Mouse (Mus musculus): ENCODE results near the gene Ppp1ca. TPM values are rescaled to one million over a fixed set of nuclear protein-coding genes. Genes with fewer than 3 reads are reported as not detected.

Ppp1ca gene
- polyA plus RNA-seq, 1 experiment from 2014 or later: 709 TPM

DNA sequence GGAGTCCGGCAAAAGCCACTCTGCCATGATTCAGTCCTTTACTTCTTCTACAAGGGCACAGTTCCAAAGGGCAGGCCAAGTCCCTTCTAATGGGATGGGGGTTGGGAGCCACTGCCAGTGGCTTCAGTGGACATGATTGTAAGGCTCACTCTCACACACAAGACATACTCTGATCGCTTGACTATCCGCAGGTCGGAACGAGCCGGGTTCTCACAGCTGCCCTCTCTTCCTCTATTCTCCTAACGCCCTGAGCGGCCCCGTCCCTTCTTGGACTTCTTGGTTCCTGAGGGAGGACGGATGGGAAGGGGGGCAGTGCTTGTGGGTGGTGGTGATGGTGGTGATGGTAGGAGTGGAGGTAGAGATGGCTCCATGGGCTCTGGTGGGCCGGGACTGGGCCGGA lies 35.1 kb upstream of the Ppp1ca start:
- Histone ChIP-seq H3K36me3 (replicated peaks) (peaks cover 73% of the 10 kb centered on the region), H3K4me2 (no peak overlapping the region), H3K27me3 (no peaks in the 10 kb centered on the region), H3K27ac (no peak overlapping the region), H3K9me3 (no peaks in the 10 kb centered on the region), H3K4me3 (replicated peaks) (no peak overlapping the region), H3K4me1 (0 out of 2 replicates have a peak, but pooled peaks cover 5% of the 10 kb centered on the region), H3K9ac (no peak overlapping the region)
- ATAC-seq (ENCODE audit: low FRiP score): no peak
- WGBS: 91% methylated on average over 12 of the region's 12 CpGs

DNA sequence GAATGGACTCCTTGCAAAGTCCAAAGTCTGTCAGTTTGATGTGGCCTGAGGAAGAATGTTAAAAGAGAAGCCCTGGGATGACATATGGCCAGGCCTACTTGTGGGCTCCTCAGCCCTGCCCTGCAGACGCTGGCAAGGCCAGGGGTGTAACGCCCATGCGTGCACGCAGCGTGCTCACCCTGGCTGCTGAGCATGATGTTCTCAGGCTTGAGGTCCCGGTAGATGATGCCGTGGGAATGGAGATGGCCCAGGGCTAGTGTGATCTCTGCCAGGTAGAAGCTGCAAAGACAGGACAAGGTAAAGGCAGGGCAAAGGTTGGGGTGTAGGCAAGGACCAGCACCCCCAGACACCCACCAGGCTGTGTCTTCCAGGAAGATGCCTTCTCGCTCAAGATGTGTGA lies 32.8 kb upstream of the Ppp1ca start:
- Histone ChIP-seq H3K9ac (no peak overlapping the region), H3K4me1 (peaks cover 19% of the 10 kb centered on the region), H3K27me3 (no peaks in the 10 kb centered on the region), H3K36me3 (replicated peaks) (peaks cover 58% of the 10 kb centered on the region), H3K4me2 (no peak overlapping the region), H3K9me3 (no peaks in the 10 kb centered on the region), H3K27ac (no peak overlapping the region), H3K4me3 (replicated peaks) (no peak overlapping the region)
- ATAC-seq (ENCODE audit: low FRiP score): no peak
- WGBS: 96% methylated on average over 8 of the region's 8 CpGs

DNA sequence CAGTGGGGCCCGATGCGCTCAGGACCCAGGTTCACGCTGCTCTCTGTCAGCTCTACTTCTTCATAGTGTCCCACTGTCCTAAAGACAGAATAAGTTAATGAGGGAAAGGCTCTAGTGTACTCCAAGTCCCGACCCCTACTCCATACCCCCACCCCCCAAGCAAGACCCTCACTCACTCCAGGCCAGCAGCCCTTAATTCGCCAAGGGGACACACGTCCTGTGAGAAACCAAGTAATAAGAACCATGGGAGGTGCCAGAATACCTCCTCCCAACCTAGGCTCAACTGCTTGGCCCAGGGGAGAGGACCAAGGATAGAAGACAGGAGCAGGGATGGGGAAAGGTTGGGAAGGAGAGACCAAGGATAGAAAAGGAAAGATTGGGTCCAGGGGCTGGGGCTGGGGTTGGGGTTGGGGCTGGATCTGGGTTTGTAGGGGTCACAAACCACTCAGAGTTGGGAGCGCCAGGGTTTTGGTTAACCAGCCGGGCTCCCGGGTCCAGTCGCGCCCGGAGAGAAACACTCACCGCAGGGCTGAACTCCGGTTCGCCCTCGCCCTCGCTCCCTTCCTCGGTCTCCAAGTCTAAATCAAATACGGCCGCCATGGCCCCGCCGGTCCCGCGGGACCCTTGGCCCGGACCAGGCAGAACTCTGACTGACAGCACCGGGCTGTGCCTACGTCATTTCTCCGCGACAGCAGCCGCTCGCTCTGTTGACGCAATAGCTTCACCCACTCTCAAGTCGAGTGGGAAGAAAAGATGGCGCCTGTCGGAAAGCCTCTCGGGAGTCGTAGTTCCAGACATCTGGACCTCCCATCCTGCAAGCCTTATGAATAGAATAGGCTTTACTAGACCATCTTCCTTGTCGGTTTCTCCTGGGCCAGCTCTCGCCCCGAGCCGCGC lies 29.0 kb upstream of the Ppp1ca start, which contains the start of gene Rps6kb2:
Gene Rps6kb2 (minus strand): TSS at position 709 of the 897 bp plus-strand sequence.
- peak within 1 kb of the TSS; percentile 78 for H3K4me3 ChIP-seq (replicated peaks)
- WGBS: 7% methylated on average over 42 of the region's 42 CpGs
- H3K9me3 ChIP-seq: no peaks in the 10 kb centered on the region
- H3K36me3 ChIP-seq (replicated peaks): peaks cover 35% of the 10 kb centered on the region
- H3K27ac ChIP-seq: peak within 1 kb of the TSS; percentile 61
- no peaks in the 10 kb centered on the region for H3K27me3 ChIP-seq
- H3K4me2 ChIP-seq: peak within 1 kb of the TSS; percentile 93
- H3K9ac ChIP-seq: peak within 1 kb of the TSS; percentile 74
- peaks cover 14% of the 10 kb centered on the region for H3K4me1 ChIP-seq
- peak; percentile 93 for ATAC-seq (ENCODE audit: low FRiP score)

DNA sequence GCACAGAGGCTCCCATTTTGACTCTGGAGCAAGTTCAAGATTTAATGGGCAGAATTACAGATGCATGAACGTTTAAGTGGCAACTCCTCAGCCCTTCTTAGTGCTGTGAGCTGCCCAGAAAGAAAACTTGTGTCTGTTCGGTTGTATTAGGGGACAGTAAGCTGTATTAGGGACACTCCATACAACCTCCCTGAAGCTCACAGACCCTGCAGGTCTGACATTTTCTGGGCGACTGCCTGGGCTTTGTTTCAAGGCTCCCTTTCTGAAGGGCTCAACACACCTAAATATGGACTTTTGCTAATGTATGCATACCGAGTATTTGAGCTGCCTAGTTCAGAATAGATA lies 28.4 kb upstream of the Ppp1ca start:
- Histone ChIP-seq H3K4me3 (replicated peaks) (peak overlapping the region; percentile 78), H3K27me3 (no peaks in the 10 kb centered on the region), H3K27ac (peak overlapping the region; percentile 61), H3K9me3 (no peaks in the 10 kb centered on the region), H3K36me3 (replicated peaks) (peaks cover 28% of the 10 kb centered on the region), H3K4me1 (peaks cover 14% of the 10 kb centered on the region), H3K4me2 (peak overlapping the region; percentile 93), H3K9ac (peak overlapping the region; percentile 74)
- 36% methylated on average over 4 of the region's 4 CpGs for WGBS
- peak; percentile 34 for ATAC-seq (ENCODE audit: low FRiP score)

DNA sequence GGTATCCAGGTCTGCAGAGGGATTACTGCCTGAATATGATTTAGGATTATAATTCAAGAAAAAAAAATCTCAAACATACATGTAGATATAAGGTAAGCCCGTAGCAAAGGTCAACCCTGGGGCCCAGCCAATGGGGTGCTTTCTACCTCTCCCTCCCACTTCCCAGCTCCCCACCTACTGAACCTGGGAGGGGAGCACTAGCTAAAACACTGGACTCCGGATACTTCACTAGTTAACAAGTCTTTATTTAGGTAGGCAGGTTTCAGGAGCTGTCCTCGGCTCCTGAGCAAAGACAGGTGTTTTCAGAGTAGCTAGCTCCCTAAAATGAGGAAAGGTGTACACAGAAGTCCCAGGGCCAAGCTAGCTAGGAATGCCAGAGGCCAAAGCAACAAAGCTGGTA lies 27.8 kb upstream of the Ppp1ca start:
- H3K36me3 ChIP-seq (replicated peaks): peaks cover 23% of the 10 kb centered on the region
- 83% methylated on average over 3 of the region's 3 CpGs for WGBS
- H3K4me2 ChIP-seq: no peak overlapping the region
- no peak overlapping the region for H3K9ac ChIP-seq
- H3K27ac ChIP-seq: no peak overlapping the region
- no peak overlapping the region for H3K4me3 ChIP-seq (replicated peaks)
- peaks cover 14% of the 10 kb centered on the region for H3K4me1 ChIP-seq
- no peaks in the 10 kb centered on the region for H3K9me3 ChIP-seq
- ATAC-seq (ENCODE audit: low FRiP score): no peak
- H3K27me3 ChIP-seq: no peaks in the 10 kb centered on the region

DNA sequence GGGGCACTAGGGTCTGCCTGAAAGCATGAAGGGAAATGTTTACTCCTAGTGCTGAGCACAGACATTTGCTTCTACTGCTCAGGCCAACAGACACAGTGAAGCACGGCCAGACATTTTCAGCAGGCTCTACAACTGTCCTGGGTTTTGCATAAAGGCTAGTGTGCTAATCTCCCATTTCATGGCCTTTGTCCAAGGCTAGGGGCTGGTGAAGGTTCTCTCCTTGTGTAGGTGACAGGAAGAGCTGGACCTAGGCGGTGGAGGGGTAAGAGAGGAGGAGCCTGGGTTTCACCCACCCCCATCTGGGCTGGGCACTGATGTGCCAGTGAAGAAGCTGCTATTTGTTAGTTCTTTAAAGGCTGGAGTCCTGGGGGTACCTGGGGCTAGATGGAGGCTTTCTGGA lies 27.1 kb upstream of the Ppp1ca start:
- Histone ChIP-seq H3K9ac (no peak overlapping the region), H3K4me2 (no peak overlapping the region), H3K9me3 (no peaks in the 10 kb centered on the region), H3K27ac (no peak overlapping the region), H3K4me1 (peaks cover 15% of the 10 kb centered on the region), H3K36me3 (replicated peaks) (peaks cover 16% of the 10 kb centered on the region), H3K27me3 (no peaks in the 10 kb centered on the region), H3K4me3 (replicated peaks) (no peak overlapping the region)
- whole genome bisulfite sequencing: 64% methylated on average over 2 of the region's 2 CpGs
- no peak for ATAC-seq (ENCODE audit: low FRiP score)

DNA sequence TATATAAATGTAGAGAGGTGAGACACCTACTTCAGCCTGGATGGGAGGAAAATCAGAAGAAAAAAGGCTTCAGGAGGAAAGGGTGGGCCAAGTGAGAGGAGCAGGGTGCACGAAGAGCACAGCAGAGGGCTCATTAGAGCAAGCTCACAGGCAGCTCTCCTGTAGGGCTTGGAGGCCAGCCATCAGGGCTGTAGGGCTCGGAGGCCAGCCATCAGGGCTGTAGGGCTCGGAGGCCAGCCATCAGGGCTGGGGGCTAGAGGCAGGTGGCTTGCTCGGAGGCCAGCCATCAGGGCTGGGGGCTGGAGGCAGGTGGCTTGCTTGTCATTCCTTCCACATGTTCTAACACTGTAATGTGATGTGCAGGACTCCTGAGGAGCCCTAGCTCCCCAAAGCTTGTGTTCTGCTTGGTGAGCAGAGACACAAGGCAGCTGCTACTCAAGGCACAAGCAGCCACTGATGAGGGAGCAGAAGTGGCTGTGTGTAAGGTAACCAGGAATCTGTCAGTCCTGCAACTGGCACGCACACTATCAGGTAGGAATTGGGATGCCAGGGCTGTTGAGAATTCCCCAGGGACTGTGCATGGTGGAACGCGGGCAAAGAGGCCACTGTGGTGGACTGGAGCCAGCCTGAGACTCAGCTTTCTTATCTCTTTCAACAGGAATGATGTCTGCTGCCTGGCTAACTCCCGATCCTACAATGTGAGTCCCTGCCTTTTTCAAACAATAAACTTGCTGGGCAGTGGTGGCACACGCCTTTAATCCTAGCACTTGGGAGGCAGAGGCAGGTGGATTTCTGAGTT lies 25.0 kb upstream of the Ppp1ca start:
- H3K9ac ChIP-seq: no peak overlapping the region
- peaks cover 21% of the 10 kb centered on the region for H3K4me1 ChIP-seq
- no peak for ATAC-seq (ENCODE audit: low FRiP score)
- no peak overlapping the region for H3K4me3 ChIP-seq (replicated peaks)
- no peaks in the 10 kb centered on the region for H3K9me3 ChIP-seq
- no peak overlapping the region for H3K27ac ChIP-seq
- WGBS: 77% methylated on average over 9 of the region's 9 CpGs
- H3K27me3 ChIP-seq: 0 out of 2 replicates have a peak, but pooled peaks cover 5% of the 10 kb centered on the region
- no peak overlapping the region for H3K4me2 ChIP-seq
- H3K36me3 ChIP-seq (replicated peaks): peaks cover under 1% of the 10 kb centered on the region; the same call in 1 of the 2 replicates

DNA sequence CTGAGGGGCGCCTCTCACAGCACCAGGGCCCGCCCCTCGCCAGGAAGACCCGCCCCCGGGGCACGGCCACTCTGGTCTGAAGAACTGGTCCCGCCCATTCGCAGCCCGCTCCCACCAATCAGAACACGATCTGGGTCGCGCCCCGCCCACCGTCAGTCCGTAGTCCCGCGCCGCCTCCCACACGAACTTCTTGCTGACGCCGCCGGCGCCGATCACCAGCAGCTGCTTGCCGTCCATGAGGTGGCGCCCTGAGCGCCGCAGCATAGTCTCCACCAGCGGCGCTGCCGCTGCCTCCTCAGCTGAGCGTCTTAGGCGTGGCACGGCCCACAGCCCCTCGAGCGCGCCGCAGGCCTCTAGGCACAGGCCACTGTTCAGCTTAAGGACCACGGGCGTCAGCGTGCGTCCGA lies 22.5 kb upstream of the Ppp1ca start:
- no peaks in the 10 kb centered on the region for H3K36me3 ChIP-seq (replicated peaks)
- H3K9me3 ChIP-seq: no peaks in the 10 kb centered on the region
- peak overlapping the region; percentile 80 for H3K4me2 ChIP-seq
- H3K4me1 ChIP-seq: peaks cover 8% of the 10 kb centered on the region
- H3K27ac ChIP-seq: peak overlapping the region; percentile 88
- peak overlapping the region; percentile 84 for H3K9ac ChIP-seq
- H3K27me3 ChIP-seq: 0 out of 2 replicates have a peak, but pooled peaks cover 5% of the 10 kb centered on the region
- peak; percentile 97 for ATAC-seq (ENCODE audit: low FRiP score)
- peak overlapping the region; percentile 43 for H3K4me3 ChIP-seq (replicated peaks)
- under 1% methylated on average over 40 of the region's 43 CpGs for WGBS

DNA sequence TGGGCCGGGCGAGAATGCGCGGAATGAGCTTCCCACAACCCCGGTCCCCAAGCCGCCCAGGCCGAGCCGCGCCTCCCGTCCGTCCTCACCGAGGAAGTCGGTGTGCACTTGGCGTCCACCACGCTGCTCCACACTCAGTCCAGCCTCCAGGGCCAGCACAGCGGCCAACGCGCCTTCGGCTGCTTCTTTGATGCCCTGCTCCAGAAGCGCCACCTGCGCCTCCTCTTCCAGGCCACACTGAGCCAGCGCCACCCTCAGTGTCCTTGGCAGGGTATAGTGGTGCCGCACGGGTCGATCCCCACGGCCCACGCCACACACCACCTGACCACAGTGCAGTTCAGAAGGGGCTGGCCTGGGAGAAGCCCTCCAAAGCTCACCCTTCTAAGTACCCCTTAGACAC lies 22.1 kb upstream of the Ppp1ca start:
- H3K4me2 ChIP-seq: peak overlapping the region; percentile 80
- H3K4me1 ChIP-seq: peaks cover 8% of the 10 kb centered on the region
- H3K27ac ChIP-seq: peak overlapping the region; percentile 88
- H3K9ac ChIP-seq: peak overlapping the region; percentile 84
- 9% methylated on average over 27 of the region's 27 CpGs for WGBS
- 0 out of 2 replicates have a peak, but pooled peaks cover 5% of the 10 kb centered on the region for H3K27me3 ChIP-seq
- H3K36me3 ChIP-seq (replicated peaks): no peaks in the 10 kb centered on the region
- H3K9me3 ChIP-seq: no peaks in the 10 kb centered on the region
- ATAC-seq (ENCODE audit: low FRiP score): peak; percentile 56
- H3K4me3 ChIP-seq (replicated peaks): peak overlapping the region; percentile 43

DNA sequence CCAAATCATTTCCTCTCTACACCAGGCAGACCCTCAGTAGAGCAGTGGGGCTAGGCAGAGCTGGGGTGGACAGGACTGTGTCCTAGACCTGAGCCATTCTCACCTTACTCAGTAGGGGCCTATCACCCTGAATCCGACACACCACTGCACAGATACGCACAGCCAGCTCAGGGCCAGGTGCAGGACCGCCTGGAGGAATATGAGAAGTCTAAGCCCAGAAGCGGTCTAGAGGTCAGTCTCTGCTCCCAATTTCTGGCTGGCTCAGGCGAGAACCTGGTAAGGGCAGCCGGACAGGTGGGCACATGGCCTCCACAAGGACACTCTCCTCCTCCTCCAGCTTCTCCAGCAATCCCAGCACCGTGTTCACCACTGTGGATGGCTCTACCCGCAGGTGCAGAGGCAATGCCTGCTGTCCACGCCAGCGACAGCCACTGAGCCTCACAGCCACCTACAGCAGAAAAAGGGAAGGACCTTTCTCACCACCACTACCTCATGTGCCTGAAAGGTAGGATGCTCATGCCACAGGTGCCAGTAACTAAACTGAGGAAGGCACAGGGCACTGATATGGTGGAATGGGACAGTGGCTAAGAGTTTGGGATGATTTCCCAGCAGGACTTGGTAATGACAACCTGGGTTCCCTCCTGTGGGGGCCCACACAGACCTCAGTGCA lies 21.0 kb upstream of the Ppp1ca start:
- no peak for ATAC-seq (ENCODE audit: low FRiP score)

DNA sequence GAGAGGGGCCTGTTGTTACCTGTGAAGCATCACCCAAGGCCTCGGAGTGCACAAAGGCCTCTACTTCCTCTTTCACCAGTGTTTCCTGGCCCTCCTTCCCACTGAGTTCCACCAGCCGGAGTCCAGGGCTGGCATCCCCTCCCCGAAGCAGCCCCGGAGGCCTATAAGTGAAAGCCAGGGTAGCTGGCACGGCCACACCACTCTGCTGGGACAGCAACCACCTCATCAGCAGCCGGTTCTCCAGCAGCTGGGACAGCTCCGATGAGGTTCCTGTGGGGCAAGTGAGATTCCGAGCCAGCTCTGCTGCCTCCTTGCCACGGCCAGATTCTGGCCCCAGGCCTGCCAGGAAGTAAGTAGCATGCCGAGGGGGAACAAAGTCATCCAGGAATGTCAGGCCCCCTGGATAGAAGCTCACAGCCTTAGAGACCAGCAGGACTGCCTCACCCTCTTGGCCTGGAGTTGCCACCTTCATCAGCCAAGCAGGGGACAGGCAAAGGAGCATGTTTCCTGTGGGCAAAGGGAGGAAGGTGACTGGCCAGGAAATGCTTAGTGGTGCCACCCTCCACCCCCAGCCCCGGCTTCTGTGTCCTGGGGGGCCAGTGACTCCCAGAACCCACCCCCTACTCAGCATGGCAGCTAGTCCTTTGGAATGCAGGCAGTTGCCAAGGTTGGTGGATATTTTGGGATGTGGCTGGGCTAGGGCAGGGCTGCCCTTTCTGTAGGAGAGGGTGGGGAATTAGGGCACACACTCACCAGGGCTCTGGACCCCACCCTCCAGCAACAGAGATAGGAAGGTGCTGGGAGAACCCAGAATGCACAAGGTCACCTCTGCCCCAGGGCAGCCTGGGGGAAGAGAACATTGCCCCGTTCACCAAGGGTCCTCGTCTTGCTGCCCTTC lies 20.2 kb upstream of the Ppp1ca start:
- H3K4me1 ChIP-seq: peaks cover 18% of the 10 kb centered on the region
- no peak overlapping the region for H3K4me3 ChIP-seq (replicated peaks)
- no peak overlapping the region for H3K27ac ChIP-seq
- no peak overlapping the region for H3K4me2 ChIP-seq
- H3K36me3 ChIP-seq (replicated peaks): no peaks in the 10 kb centered on the region
- no peaks in the 10 kb centered on the region for H3K9me3 ChIP-seq
- H3K27me3 ChIP-seq: 0 out of 2 replicates have a peak, but pooled peaks cover 6% of the 10 kb centered on the region
- no peak for ATAC-seq (ENCODE audit: low FRiP score)
- no peak overlapping the region for H3K9ac ChIP-seq
- 73% methylated on average over 13 of the region's 13 CpGs for WGBS

More for the DNA sequence above, 21.0 kb upstream of the Ppp1ca start:
- Histone ChIP-seq H3K4me3 (replicated peaks) (no peak overlapping the region), H3K4me2 (no peak overlapping the region), H3K27me3 (0 out of 2 replicates have a peak, but pooled peaks cover 5% of the 10 kb centered on the region), H3K4me1 (peaks cover 18% of the 10 kb centered on the region), H3K9ac (no peak overlapping the region), H3K36me3 (replicated peaks) (no peaks in the 10 kb centered on the region), H3K9me3 (no peaks in the 10 kb centered on the region), H3K27ac (no peak overlapping the region)
- 91% methylated on average over 10 of the region's 10 CpGs for WGBS
